Mouse (Mus musculus) testis, postnatal 14 days (tissue): ENCODE data around the gene Doxl2.
"Not testable (repeated sequence)": the region's sequence is repeated elsewhere in the genome, so short reads cannot be mapped to it uniquely, and the experiment has no call there.

Experiments used
- DNase-seq: peaks from one replicate; pipeline ENCODE4 v3.0.0; 2021; ENCODE audit warnings: low spot score

Doxl2 gene

GRCm38 (mm10) chr6:48974663-48975062, at the start of gene Doxl2:
TSS of gene Doxl2 (plus strand) at chr6:48974963.
- no peak for DNase-seq

GRCm38 (mm10) chr6:48929595-48929994, 45.2 kb upstream of the Doxl2 start, which contains the start of gene 1600015I10Rik:
TSS of gene 1600015I10Rik (plus strand) at chr6:48929895.
- no peak for DNase-seq

GRCm38 (mm10) chr6:48949596-48949995, 25.2 kb upstream of the Doxl2 start:
- DNase-seq = no peak

- no peak for DNase-seq
These were observed 24.1 kb upstream of the Doxl2 start for GRCm38 (mm10) chr6:48950676-48951075.

- DNase-seq = no peak
These were observed 23.1 kb upstream of the Doxl2 start for GRCm38 (mm10) chr6:48951630-48952029.

GRCm38 (mm10) chr6:48953220-48953619, 21.5 kb upstream of the Doxl2 start:
- DNase-seq = no peak

- no peak for DNase-seq
These were observed 20.6 kb upstream of the Doxl2 start for GRCm38 (mm10) chr6:48954211-48954610.

GRCm38 (mm10) chr6:48954946-48955345, 19.8 kb upstream of the Doxl2 start:
- no peak for DNase-seq

- DNase-seq = no peak
These were observed 18.0 kb upstream of the Doxl2 start for GRCm38 (mm10) chr6:48956785-48957184.

- no peak for DNase-seq
These were observed 16.7 kb upstream of the Doxl2 start for GRCm38 (mm10) chr6:48958053-48958452.

GRCm38 (mm10) chr6:48959151-48959550, 15.6 kb upstream of the Doxl2 start:
- not testable (repeated sequence) for DNase-seq

GRCm38 (mm10) chr6:48966696-48967095, 8.1 kb upstream of the Doxl2 start:
- DNase-seq = not testable (repeated sequence)

GRCm38 (mm10) chr6:48967868-48968267, 6.9 kb upstream of the Doxl2 start:
- no peak for DNase-seq

- no peak for DNase-seq
These were observed 4.9 kb downstream of the Doxl2 start for GRCm38 (mm10) chr6:48979616-48980015.

- no peak for DNase-seq
These were observed 7.5 kb downstream of the Doxl2 start for GRCm38 (mm10) chr6:48982305-48982704.

- DNase-seq = no peak
These were observed 11.8 kb downstream of the Doxl2 start, which contains the start of gene Svs1 for GRCm38 (mm10) chr6:48986444-48986990. TSS of gene Svs1 (plus strand) at chr6:48986861.

- no peak for DNase-seq
These were observed 15.2 kb downstream of the Doxl2 start for GRCm38 (mm10) chr6:48989971-48990370.

GRCm38 (mm10) chr6:48991991-48992390, 17.2 kb downstream of the Doxl2 start:
- DNase-seq = no peak

GRCm38 (mm10) chr6:48998186-48998585, 23.4 kb downstream of the Doxl2 start:
- no peak for DNase-seq

GRCm38 (mm10) chr6:48998796-48999195, 24.0 kb downstream of the Doxl2 start:
- DNase-seq = no peak

GRCm38 (mm10) chr6:49003381-49003780, 28.6 kb downstream of the Doxl2 start:
- DNase-seq = no peak

- peak; percentile 53 for DNase-seq
These were observed 33.2 kb downstream of the Doxl2 start for GRCm38 (mm10) chr6:49007981-49008380.

GRCm38 (mm10) chr6:49008420-49009160, 33.8 kb downstream of the Doxl2 start:
- no peak for DNase-seq

- DNase-seq = no peak
These were observed 34.4 kb downstream of the Doxl2 start for GRCm38 (mm10) chr6:49009161-49009555.
